In genomic region chr11:54927346-54928140, GRCm38 (mm10) we compare ENCODE assay signal across 9 mouse cellular contexts. TPM values are rescaled to one million over a fixed set of nuclear protein-coding genes. Genes with fewer than 3 reads are reported as not detected.
A peak's percentile ranks its signal among the peaks of the same experiment; 100 is the strongest.
DNase-seq lines count a peak whose midpoint lies in the region; ATAC-seq and TF ChIP-seq lines count a peak whose summit lies in the region.
"Had no signal": no experiment of that assay in that cellular context is flagged by ENCODE, and none has a peak within 500 bp of the region (broad histone marks: within the 10 kb centered on the region; RNA-seq: fewer than 3 reads in every experiment).

No protein-coding gene starts in this region.

- no peak overlapping the region for H3K4me3 ChIP-seq in forebrain, embryonic 11.5 days (ENCODE audit: low read depth, low read length)
- no peak overlapping the region for H3K4me3 ChIP-seq in forebrain, embryonic 12.5 days (replicated peaks)
- H3K4me3 ChIP-seq in bone marrow macrophage, adult 2 months (ENCODE audit: insufficient read depth, low read length): no peak overlapping the region
- no peak overlapping the region for H3K4me3 ChIP-seq in small intestine, adult 2 months (ENCODE audit: low read depth, low read length)
- H3K4me3 ChIP-seq: lung, embryonic 15.5 days had no signal

- H3K27ac ChIP-seq in forebrain, embryonic 11.5 days (ENCODE audit: low read depth, low read length): no peak overlapping the region
- no peak overlapping the region for H3K27ac ChIP-seq in forebrain, embryonic 12.5 days
- no peak overlapping the region for H3K27ac ChIP-seq in bone marrow macrophage, adult 2 months (ENCODE audit: insufficient read depth, low read depth, low read length)
- H3K27ac ChIP-seq in small intestine, adult 2 months (ENCODE audit: insufficient read depth, low read depth, low read length): no peak overlapping the region
- H3K27ac ChIP-seq: lung, embryonic 15.5 days had no signal

- no peaks in the 10 kb centered on the region for H3K9me3 ChIP-seq in forebrain, embryonic 11.5 days (ENCODE audit: control insufficient read depth, low read length)
- no peaks in the 10 kb centered on the region for H3K9me3 ChIP-seq in forebrain, embryonic 12.5 days
- H3K9me3 ChIP-seq: lung, embryonic 15.5 days had no signal

- no peaks in the 10 kb centered on the region for H3K36me3 ChIP-seq in forebrain, embryonic 11.5 days (ENCODE audit: control insufficient read depth, insufficient read depth, low read length)
- H3K36me3 ChIP-seq in forebrain, embryonic 12.5 days (replicated peaks): peaks cover 14% of the 10 kb centered on the region
- peaks cover 89% of the 10 kb centered on the region for H3K36me3 ChIP-seq in small intestine, adult 2 months (ENCODE audit: control insufficient read depth, insufficient read depth, low read length)

- 84% methylated on average over 14 of the region's 14 CpGs for WGBS in forebrain, embryonic 11.5 days
- WGBS in forebrain, embryonic 12.5 days: 84% methylated on average over 14 of the region's 14 CpGs
- WGBS in small intestine, adult 2 months: 85% methylated on average over 14 of the region's 14 CpGs

- peak; percentile 79 for DNase-seq in forebrain, embryonic 11.5 days (ENCODE audit: low spot score)
- DNase-seq in heart, postnatal 14 days: peak; percentile 73 to 85
- peak; percentile 34 for DNase-seq in layer of hippocampus, adult 9-11 months
- peak; percentile 80 for DNase-seq in lung, postnatal 36 days

- H3K4me2 ChIP-seq in forebrain, embryonic 11.5 days (ENCODE audit: low read depth, low read length, severe bottlenecking): no peak overlapping the region
- no peak overlapping the region for H3K4me2 ChIP-seq in forebrain, embryonic 12.5 days
- H3K4me2 ChIP-seq: lung, embryonic 15.5 days had no signal

- intact Hi-C loops in heart, postnatal 14 days (cut with DNase I): loop anchor here (1.0 to 5.0 kb wide), 3 partner anchors 47 to 225 kb away; no protein-coding TSS in a partner anchor

- ATAC-seq in forebrain, embryonic 11.5 days (replicated peaks; ENCODE audit: low FRiP score): 0 out of 2 replicates have a peak, but pooled peaks have one; percentile 51
- no peak for ATAC-seq in forebrain, embryonic 12.5 days (ENCODE audit: low FRiP score)
- ATAC-seq in erythroid progenitor cell, adult 5-6 weeks (replicated peaks; ENCODE audit: low FRiP score, poor library complexity, severe bottlenecking): 0 out of 2 replicates have a peak, but pooled peaks have one; percentile 41

- H3K9ac ChIP-seq in forebrain, embryonic 11.5 days (ENCODE audit: low read length): 0 out of 2 replicates have a peak overlapping the region, but pooled peaks have one; percentile 17
- no peak overlapping the region for H3K9ac ChIP-seq in forebrain, embryonic 12.5 days
- H3K9ac ChIP-seq: lung, embryonic 15.5 days had no signal

- no peaks in the 10 kb centered on the region for H3K27me3 ChIP-seq in forebrain, embryonic 11.5 days (ENCODE audit: control insufficient read depth, insufficient read depth, low read length)
- H3K27me3 ChIP-seq in forebrain, embryonic 12.5 days: no peaks in the 10 kb centered on the region
- H3K27me3 ChIP-seq in small intestine, adult 2 months (ENCODE audit: control insufficient read depth, insufficient read depth, low read length): no peaks in the 10 kb centered on the region
- H3K27me3 ChIP-seq: lung, embryonic 15.5 days had no signal

- H3K4me1 ChIP-seq in forebrain, embryonic 11.5 days (replicated peaks; ENCODE audit: control insufficient read depth, insufficient read depth, low read length): no peaks in the 10 kb centered on the region
- no peaks in the 10 kb centered on the region for H3K4me1 ChIP-seq in forebrain, embryonic 12.5 days
- no peaks in the 10 kb centered on the region for H3K4me1 ChIP-seq in bone marrow macrophage, adult 2 months (ENCODE audit: control insufficient read depth, insufficient read depth, low read length)
- H3K4me1 ChIP-seq in small intestine, adult 2 months (ENCODE audit: control insufficient read depth, insufficient read depth, insufficient read length, low read length): peaks cover 9% of the 10 kb centered on the region; the same call in 1 of the 2 replicates
- H3K4me1 ChIP-seq: lung, embryonic 15.5 days had no signal

- peak; percentile 83 for TF ChIP-seq CTCF in bone marrow macrophage, adult 2 months (IDR thresholded peaks at IDR 0.05; ENCODE audit: low read depth, low read length)
- peak; percentile 81; the same call in 1 of the 2 replicates for TF ChIP-seq CTCF in small intestine, adult 2 months (IDR thresholded peaks at IDR 0.05; ENCODE audit: extremely low read depth, insufficient read length, insufficient replicate concordance, low read depth, low read length)

- no peak for TF ChIP-seq POLR2A in bone marrow macrophage, adult 2 months (IDR thresholded peaks at IDR 0.05; ENCODE audit: borderline replicate concordance, low read depth, low read length)
- no peak for TF ChIP-seq POLR2A in small intestine, adult 2 months (IDR thresholded peaks at IDR 0.05; ENCODE audit: low read depth, low read length)

RNA-seq across cellular contexts. Expression of gene Gpx3, which starts 25.3 kb away (rescaled TPM):
- 52.8 and 61.6 TPM in 2 replicates for polyA plus RNA-seq in forebrain, embryonic 11.5 days (2014; fragmentation: Nextera tagmentation; extraction: Ambion mirVana)
- polyA plus RNA-seq in forebrain, embryonic 12.5 days (2016; fragmentation: Nextera tagmentation; extraction: Ambion mirVana): 33.9 and 37.6 TPM in 2 replicates
- 10.8 and 13.8 TPM in 2 replicates for polyA plus RNA-seq in bone marrow macrophage, adult 2 months (2012; ENCODE audit: insufficient read depth, insufficient read length, missing spikeins)
- 15.5 and 29.3 TPM in 2 replicates for total RNA-seq in erythroid progenitor cell, adult 5-6 weeks (2015; ENCODE audit: low replicate concordance)
- 0.30 and 2.4 TPM in 2 replicates for total RNA-seq in erythroid progenitor cell, adult 5-6 weeks (2017; ENCODE audit: low replicate concordance)
- 100 to 1,000 TPM in 1 of 2 experiments, 10 to 100 TPM in 1; 93.6 to 153 TPM for total RNA-seq in heart, postnatal 14 days (2021)
- polyA plus RNA-seq in small intestine, adult 2 months (2012; rRNA removed): 52.2 and 90.3 TPM in 2 replicates

RNA-seq across cellular contexts. Expression of gene Tnip1, which starts 35.2 kb away (rescaled TPM):
- 9.4 and 10.3 TPM in 2 replicates for polyA plus RNA-seq in forebrain, embryonic 11.5 days (2014; fragmentation: Nextera tagmentation; extraction: Ambion mirVana)
- polyA plus RNA-seq in forebrain, embryonic 12.5 days (2016; fragmentation: Nextera tagmentation; extraction: Ambion mirVana): 9.8 and 12.1 TPM in 2 replicates
- polyA plus RNA-seq in bone marrow macrophage, adult 2 months (2012; ENCODE audit: insufficient read depth, insufficient read length, missing spikeins): 70.3 and 72.2 TPM in 2 replicates
- 6.3 and 7.9 TPM in 2 replicates for total RNA-seq in erythroid progenitor cell, adult 5-6 weeks (2015; ENCODE audit: low replicate concordance)
- 3.3 and 8.7 TPM in 2 replicates for total RNA-seq in erythroid progenitor cell, adult 5-6 weeks (2017; ENCODE audit: low replicate concordance)
- 10 to 100 TPM; 27.7 to 30.4 TPM for total RNA-seq in heart, postnatal 14 days (2021)
- 47.9 and 122 TPM in 2 replicates for polyA plus RNA-seq in small intestine, adult 2 months (2012; rRNA removed)
